Mouse (Mus musculus) lung, adult 2 months (tissue): ENCODE results near the gene Iqcb1.

Experiments
- CTCF ChIP-seq: fragments of 200-500 bp; IDR thresholded peaks from 2 replicates; pipeline ENCODE4 v1.5.1; 2011; ENCODE audit warnings: mild to moderate bottlenecking, low read length, control low read depth; ENCODE audit not compliant: insufficient read depth
- POLR2A ChIP-seq: fragments of 200-500 bp; IDR thresholded peaks from 2 replicates; pipeline ENCODE4 v1.6.1; 2011; ENCODE audit warnings: low read depth, mild to moderate bottlenecking, control low read depth, low read length, borderline replicate concordance; ENCODE audit errors: extremely low read depth

DNA sequence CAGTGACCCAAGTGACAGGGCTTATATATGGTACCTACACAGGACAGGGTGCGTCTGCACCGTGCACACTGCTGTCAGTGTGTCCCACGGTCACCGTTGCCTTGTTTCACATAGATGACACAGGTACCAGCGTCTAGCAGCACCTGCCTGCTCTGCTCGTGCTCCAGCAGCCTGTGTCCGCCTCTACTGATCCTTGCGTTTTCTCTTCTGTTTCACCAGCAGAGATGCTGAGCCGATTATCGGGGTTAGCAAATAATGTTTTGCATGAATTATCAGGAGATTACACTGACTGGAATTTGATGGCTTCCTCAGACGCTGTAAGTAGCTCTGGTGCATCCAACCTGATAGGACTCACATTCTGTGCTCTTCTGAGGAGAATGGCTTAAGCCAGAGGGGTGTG, 57.7 kb downstream of the Iqcb1 start:
- no peak for TF ChIP-seq CTCF
- no peak for TF ChIP-seq POLR2A
